ENCODE assay signal across 25 mouse cellular contexts in genomic region chr14:31680656-31681055, GRCm38 (mm10). TPM values are rescaled to one million over a fixed set of nuclear protein-coding genes. Genes with fewer than 3 reads are reported as not detected.
DNase-seq lines count a peak whose midpoint lies in the region; ATAC-seq and TF ChIP-seq lines count a peak whose summit lies in the region.
"Had no signal": no experiment of that assay in that cellular context is flagged by ENCODE, and none has a peak within 500 bp of the region (broad histone marks: within the 10 kb centered on the region; RNA-seq: fewer than 3 reads in every experiment).

No protein-coding gene starts in this region.

- TF ChIP-seq CTCF in hindbrain, postnatal 0 days (IDR thresholded peaks at IDR 0.05; ENCODE audit: low read depth): no peak
- no peak for TF ChIP-seq CTCF in cortical plate, adult 2 months (IDR thresholded peaks at IDR 0.05; ENCODE audit: extremely low read depth, insufficient read depth, low read length)

- no peak overlapping the region for H3K4me3 ChIP-seq in hindbrain, postnatal 0 days (ENCODE audit: low read length)
- no peak overlapping the region for H3K4me3 ChIP-seq in hindbrain, embryonic 10.5 days
- H3K4me3 ChIP-seq in lung, embryonic 16.5 days (ENCODE audit: low read length): no peak overlapping the region
- H3K4me3 ChIP-seq in cortical plate, adult 2 months (ENCODE audit: insufficient read depth, low read length): no peak overlapping the region
- H3K4me3 ChIP-seq: erythroblast, embryonic 14.5 days; forebrain, embryonic 15.5 days; heart, adult 2 months; heart, embryonic 12.5 days; hindbrain, embryonic 13.5 days; intestine, embryonic 15.5 days had no signal

- no peaks in the 10 kb centered on the region for H3K36me3 ChIP-seq in hindbrain, postnatal 0 days (ENCODE audit: insufficient read depth, low read length)
- H3K36me3 ChIP-seq in hindbrain, embryonic 10.5 days: no peaks in the 10 kb centered on the region
- H3K36me3 ChIP-seq in lung, embryonic 16.5 days (ENCODE audit: control insufficient read depth, insufficient read depth, low read length): no peaks in the 10 kb centered on the region
- H3K36me3 ChIP-seq: forebrain, embryonic 15.5 days; heart, embryonic 12.5 days; hindbrain, embryonic 13.5 days; intestine, embryonic 15.5 days had no signal

- H3K27me3 ChIP-seq in hindbrain, postnatal 0 days (ENCODE audit: insufficient read depth, low read length): no peaks in the 10 kb centered on the region
- H3K27me3 ChIP-seq in hindbrain, embryonic 10.5 days (ENCODE audit: insufficient read depth, poor library complexity, severe bottlenecking): no peaks in the 10 kb centered on the region
- H3K27me3 ChIP-seq in lung, embryonic 16.5 days (ENCODE audit: control insufficient read depth, insufficient read depth, low read depth, low read length): no peaks in the 10 kb centered on the region
- H3K27me3 ChIP-seq: forebrain, embryonic 15.5 days; heart, embryonic 12.5 days; hindbrain, embryonic 13.5 days; intestine, embryonic 15.5 days had no signal

- DNase-seq in hindbrain, postnatal 0 days (ENCODE audit: low spot score): no peak
- no peak for DNase-seq in hindbrain, embryonic 10.5 days (ENCODE audit: low spot score)
- no peak for DNase-seq in lung, adult 18-20 months
- peak; percentile 79 for DNase-seq in A20 (ENCODE audit: low read depth, low spot score)
- no peak for DNase-seq in layer of hippocampus, adult 8-10 months (ENCODE audit: low spot score in 2 of 2)
- DNase-seq in heart, adult 8-10 months (ENCODE audit: low spot score): no peak
- DNase-seq: adrenal gland, postnatal 10 days; cerebellum, adult 11-12 months; cerebellum, adult 9-10 months; cerebellum, postnatal 25 days; gastrocnemius, postnatal 36 days; heart, postnatal 4 days had no signal

- no peak overlapping the region for H3K4me2 ChIP-seq in hindbrain, postnatal 0 days (ENCODE audit: low read depth, low read length)
- H3K4me2 ChIP-seq in lung, embryonic 16.5 days (ENCODE audit: low read depth, low read length): no peak overlapping the region
- H3K4me2 ChIP-seq: forebrain, embryonic 15.5 days; heart, embryonic 12.5 days; hindbrain, embryonic 13.5 days; intestine, embryonic 15.5 days had no signal

- H3K4me1 ChIP-seq in hindbrain, postnatal 0 days (ENCODE audit: insufficient read depth, low read length): no peaks in the 10 kb centered on the region
- no peaks in the 10 kb centered on the region for H3K4me1 ChIP-seq in hindbrain, embryonic 10.5 days (replicated peaks)
- peaks cover 5% of the 10 kb centered on the region for H3K4me1 ChIP-seq in lung, embryonic 16.5 days (replicated peaks; ENCODE audit: control insufficient read depth, insufficient read depth, low read length)
- no peaks in the 10 kb centered on the region for H3K4me1 ChIP-seq in cortical plate, adult 2 months (ENCODE audit: control insufficient read depth, insufficient read depth, low read length)
- H3K4me1 ChIP-seq: hindbrain, embryonic 13.5 days; intestine, embryonic 15.5 days had no signal

- ATAC-seq in hindbrain, postnatal 0 days: no peak
- ATAC-seq in lung, embryonic 16.5 days (ENCODE audit: low read depth): no peak
- ATAC-seq: CD4-positive, CD25-positive, alpha-beta regulatory T cell, adult 4 months; forebrain, embryonic 15.5 days; intestine, embryonic 15.5 days had no signal

- WGBS in hindbrain, postnatal 0 days: 96% methylated on average over 3 of the region's 3 CpGs
- 90% methylated on average over 3 of the region's 3 CpGs for WGBS in hindbrain, embryonic 10.5 days
- 95% methylated on average over 3 of the region's 3 CpGs for WGBS in lung, embryonic 16.5 days

- peak overlapping the region; percentile 26; the same call in 1 of the 2 replicates for H3K27ac ChIP-seq in hindbrain, postnatal 0 days
- H3K27ac ChIP-seq in hindbrain, embryonic 10.5 days: no peak overlapping the region
- H3K27ac ChIP-seq in lung, embryonic 16.5 days (ENCODE audit: low read length): peak overlapping the region; percentile 49; the same call in 1 of the 2 replicates
- H3K27ac ChIP-seq in cortical plate, adult 2 months (ENCODE audit: insufficient read depth, low read length): peak overlapping the region; percentile 19; the same call in 1 of the 2 replicates
- H3K27ac ChIP-seq: forebrain, embryonic 15.5 days; heart, adult 2 months; hindbrain, embryonic 13.5 days; intestine, embryonic 15.5 days had no signal

- H3K9ac ChIP-seq in hindbrain, postnatal 0 days (replicated peaks; ENCODE audit: low read length): no peak overlapping the region
- H3K9ac ChIP-seq in lung, embryonic 16.5 days (ENCODE audit: low read length): no peak overlapping the region
- H3K9ac ChIP-seq: forebrain, embryonic 15.5 days; heart, embryonic 12.5 days; hindbrain, embryonic 13.5 days; intestine, embryonic 15.5 days had no signal

- H3K9me3 ChIP-seq in hindbrain, postnatal 0 days (ENCODE audit: low read length): no peaks in the 10 kb centered on the region
- no peaks in the 10 kb centered on the region for H3K9me3 ChIP-seq in hindbrain, embryonic 10.5 days
- H3K9me3 ChIP-seq in lung, embryonic 16.5 days (ENCODE audit: control insufficient read depth, low read length): no peaks in the 10 kb centered on the region
- H3K9me3 ChIP-seq: forebrain, embryonic 15.5 days; heart, embryonic 12.5 days; hindbrain, embryonic 13.5 days; intestine, embryonic 15.5 days had no signal

- TF ChIP-seq POLR2A in cortical plate, adult 2 months (IDR thresholded peaks at IDR 0.05; ENCODE audit: extremely low read depth, insufficient read depth, low read length): no peak

RNA-seq across cellular contexts. Expression of gene Hacl1, which starts 39.6 kb away (rescaled TPM):
- total RNA-seq in hindbrain, postnatal 0 days (2014; rRNA removed): 6.3 and 12.8 TPM in 2 replicates
- polyA plus RNA-seq in hindbrain, postnatal 0 days (2015; fragmentation: Nextera tagmentation; extraction: Ambion mirVana): 10.9 and 11.3 TPM in 2 replicates
- 8.2 and 8.8 TPM in 2 replicates for polyA plus RNA-seq in hindbrain, embryonic 10.5 days (2016; fragmentation: Nextera tagmentation; extraction: Ambion mirVana)
- 11.4 and 12.7 TPM in 2 replicates for polyA plus RNA-seq in lung, embryonic 16.5 days (2015; fragmentation: Nextera tagmentation; extraction: Ambion mirVana)
- polyA plus RNA-seq in cortical plate, adult 2 months (2012; rRNA removed): 11.2 and 11.3 TPM in 2 replicates
- total RNA-seq in layer of hippocampus, adult 8-10 months (2022): 10 to 100 TPM in 1 of 4 experiments, 1 to 10 TPM in 3; 7.3 to 10.9 (median 9.1) TPM
- 10 to 100 TPM; 12.2 to 14.6 (median 14.0) TPM for total RNA-seq in heart, adult 8-10 months (2022)

RNA-seq across cellular contexts. Expression of gene Btd, which starts 39.8 kb away (rescaled TPM):
- 30.8 and 42.4 TPM in 2 replicates for total RNA-seq in hindbrain, postnatal 0 days (2014; rRNA removed)
- 22.4 and 24.5 TPM in 2 replicates for polyA plus RNA-seq in hindbrain, postnatal 0 days (2015; fragmentation: Nextera tagmentation; extraction: Ambion mirVana)
- polyA plus RNA-seq in hindbrain, embryonic 10.5 days (2016; fragmentation: Nextera tagmentation; extraction: Ambion mirVana): 14.0 and 14.3 TPM in 2 replicates
- 27.8 and 28.6 TPM in 2 replicates for polyA plus RNA-seq in lung, embryonic 16.5 days (2015; fragmentation: Nextera tagmentation; extraction: Ambion mirVana)
- polyA plus RNA-seq in cortical plate, adult 2 months (2012; rRNA removed): 15.7 and 19.6 TPM in 2 replicates
- total RNA-seq in layer of hippocampus, adult 8-10 months (2022): 10 to 100 TPM in 3 of 4 experiments, 1 to 10 TPM in 1; 9.0 to 12.5 (median 11.0) TPM
- 10 to 100 TPM in 3 of 4 experiments, 1 to 10 TPM in 1; 9.4 to 10.5 (median 10.4) TPM for total RNA-seq in heart, adult 8-10 months (2022)

RNA-seq across cellular contexts. Expression of gene Gm49387, which starts 40.0 kb away (rescaled TPM):
- not detected in 2 replicates for total RNA-seq in hindbrain, postnatal 0 days (2014; rRNA removed)
- 1.2 TPM in 1 of 2 replicates, not detected in the other for polyA plus RNA-seq in hindbrain, postnatal 0 days (2015; fragmentation: Nextera tagmentation; extraction: Ambion mirVana)
- 0.95 TPM in 1 of 2 replicates, not detected in the other for polyA plus RNA-seq in hindbrain, embryonic 10.5 days (2016; fragmentation: Nextera tagmentation; extraction: Ambion mirVana)
- 0.45 and 1.6 TPM in 2 replicates for polyA plus RNA-seq in lung, embryonic 16.5 days (2015; fragmentation: Nextera tagmentation; extraction: Ambion mirVana)
- polyA plus RNA-seq in cortical plate, adult 2 months (2012; rRNA removed): not detected in 2 replicates
- not detected for total RNA-seq in layer of hippocampus, adult 8-10 months (2022)
- 1 to 10 TPM in 1 of 4 experiments, under 1 TPM in 2, not detected in 1; 0.46 to 1.1 (median 0.75) TPM for total RNA-seq in heart, adult 8-10 months (2022)
- total RNA-seq: adrenal gland, postnatal 4 days; gastrocnemius, adult 8-10 months; MEL had no signal
- polyA plus RNA-seq: erythroblast, embryonic 14.5 days; forebrain, embryonic 11.5 days had no signal
